Comparison of ENCODE assay signal across 8 mouse cellular contexts in genomic region chr10:85829085-85829853, GRCm38 (mm10). TPM values are rescaled to one million over a fixed set of nuclear protein-coding genes. Genes with fewer than 3 reads are reported as not detected.
DNase-seq lines count a peak whose midpoint lies in the region; ATAC-seq and TF ChIP-seq lines count a peak whose summit lies in the region.
"Not testable (repeated sequence)": the region's sequence is repeated elsewhere in the genome, so short reads cannot be mapped to it uniquely, and the experiment has no call there.

TSS of gene Pwp1 (plus strand) at chr10:85829494.

- H3K4me3 ChIP-seq in embryonic facial prominence, embryonic 13.5 days, result peak within 1 kb of the TSS; percentile 58
- peak within 1 kb of the TSS; percentile 58 for H3K4me3 ChIP-seq in kidney, adult 2 months (ENCODE audit: insufficient read depth, low read depth, low read length)
- peak within 1 kb of the TSS; percentile 54 for H3K4me3 ChIP-seq in limb, embryonic 12.5 days (replicated peaks)
- peak within 1 kb of the TSS; percentile 57 for H3K4me3 ChIP-seq in midbrain, embryonic 13.5 days (replicated peaks)

- TF ChIP-seq CTCF in kidney, adult 2 months (conservative IDR thresholded peaks at IDR 0.05; ENCODE audit: insufficient read depth, insufficient read length, low read depth, low read length), result not testable (repeated sequence)

- peak; percentile 36 for DNase-seq in 416B (ENCODE audit: low read depth)
- DNase-seq in adrenal gland, postnatal 4 days (ENCODE audit: low spot score in 2 of 2), result peak in 1 of 2 experiments; percentile 5
- DNase-seq in heart, adult 18-20 months, result peak; percentile 6
- DNase-seq in kidney, adult 2 months, result peak; percentile 48
- peak; percentile 19 to 29 for DNase-seq in spleen, adult 18-20 months

- not testable (repeated sequence) for H3K4me1 ChIP-seq in embryonic facial prominence, embryonic 13.5 days; kidney, adult 2 months (ENCODE audit: control insufficient read depth, insufficient read depth, low read length); limb, embryonic 12.5 days (replicated peaks); midbrain, embryonic 13.5 days (replicated peaks)

- H3K27me3 ChIP-seq in embryonic facial prominence, embryonic 13.5 days; kidney, adult 2 months (replicated peaks; ENCODE audit: control insufficient read depth, insufficient read depth, low read length); limb, embryonic 12.5 days; midbrain, embryonic 13.5 days: not testable (repeated sequence)

- 2% methylated on average over 49 of the region's 49 CpGs for WGBS in embryonic facial prominence, embryonic 13.5 days
- WGBS in kidney, adult 2 months, result 3% methylated on average over 47 of the region's 49 CpGs
- 4% methylated on average over 47 of the region's 49 CpGs for WGBS in limb, embryonic 12.5 days
- WGBS in midbrain, embryonic 13.5 days, result 1% methylated on average over 49 of the region's 49 CpGs

- not testable (repeated sequence) for TF ChIP-seq POLR2A in kidney, adult 2 months (IDR thresholded peaks at IDR 0.05; ENCODE audit: low read depth, low read length)

- H3K36me3 ChIP-seq in embryonic facial prominence, embryonic 13.5 days; kidney, adult 2 months (ENCODE audit: control insufficient read depth, insufficient read depth, low read length); limb, embryonic 12.5 days; midbrain, embryonic 13.5 days: not testable (repeated sequence)

- peak within 1 kb of the TSS; percentile 83 for H3K4me2 ChIP-seq in embryonic facial prominence, embryonic 13.5 days
- H3K4me2 ChIP-seq in limb, embryonic 12.5 days, result peak within 1 kb of the TSS; percentile 80
- peak within 1 kb of the TSS; percentile 78 for H3K4me2 ChIP-seq in midbrain, embryonic 13.5 days (replicated peaks)

- not testable (repeated sequence) for H3K9me3 ChIP-seq in embryonic facial prominence, embryonic 13.5 days; limb, embryonic 12.5 days; midbrain, embryonic 13.5 days

- H3K27ac ChIP-seq in embryonic facial prominence, embryonic 13.5 days, result peak within 1 kb of the TSS; percentile 39; the same call in 1 of the 2 replicates
- H3K27ac ChIP-seq in kidney, adult 2 months (ENCODE audit: insufficient read depth, low read depth, low read length), result not testable (repeated sequence)
- peak within 1 kb of the TSS; percentile 67 for H3K27ac ChIP-seq in limb, embryonic 12.5 days
- peak within 1 kb of the TSS; percentile 78 for H3K27ac ChIP-seq in midbrain, embryonic 13.5 days

- H3K9ac ChIP-seq in embryonic facial prominence, embryonic 13.5 days, result peak within 1 kb of the TSS; percentile 81
- peak within 1 kb of the TSS; percentile 81 for H3K9ac ChIP-seq in limb, embryonic 12.5 days (replicated peaks)
- peak within 1 kb of the TSS; percentile 85 for H3K9ac ChIP-seq in midbrain, embryonic 13.5 days (replicated peaks)

- ATAC-seq in embryonic facial prominence, embryonic 13.5 days (ENCODE audit: insufficient number of reproducible peaks, insufficient read depth, low FRiP score, low TSS enrichment, low read depth), result peak; percentile 75; the same call in 1 of the 2 replicates
- peak; percentile 86 for ATAC-seq in limb, embryonic 12.5 days (ENCODE audit: insufficient number of reproducible peaks, insufficient read depth, low FRiP score, low TSS enrichment, low read depth)
- ATAC-seq in midbrain, embryonic 13.5 days, result peak; percentile 97

RNA-seq across cellular contexts. Expression of gene Pwp1, which starts in this region (rescaled TPM):
- 10 to 100 TPM; 23.6 to 28.0 TPM for total RNA-seq in adrenal gland, postnatal 4 days (2021)
- 76.9 and 81.6 TPM in 2 replicates for polyA plus RNA-seq in embryonic facial prominence, embryonic 13.5 days (2015; fragmentation: Nextera tagmentation; extraction: Ambion mirVana)
- 10 to 100 TPM; 16.0 to 16.1 TPM for total RNA-seq in heart, adult 18-20 months (2021)
- polyA plus RNA-seq in kidney, adult 2 months (2012; rRNA removed), result 7.6 and 8.7 TPM in 2 replicates
- polyA plus RNA-seq in limb, embryonic 12.5 days (2016; fragmentation: Nextera tagmentation; extraction: Ambion mirVana), result 94.0 TPM in 2 replicates
- 69.1 and 75.5 TPM in 2 replicates for polyA plus RNA-seq in midbrain, embryonic 13.5 days (2015; fragmentation: Nextera tagmentation; extraction: Ambion mirVana)
